Mouse (Mus musculus): Measurements from ENCODE around the gene Aldh4a1.

DNA sequence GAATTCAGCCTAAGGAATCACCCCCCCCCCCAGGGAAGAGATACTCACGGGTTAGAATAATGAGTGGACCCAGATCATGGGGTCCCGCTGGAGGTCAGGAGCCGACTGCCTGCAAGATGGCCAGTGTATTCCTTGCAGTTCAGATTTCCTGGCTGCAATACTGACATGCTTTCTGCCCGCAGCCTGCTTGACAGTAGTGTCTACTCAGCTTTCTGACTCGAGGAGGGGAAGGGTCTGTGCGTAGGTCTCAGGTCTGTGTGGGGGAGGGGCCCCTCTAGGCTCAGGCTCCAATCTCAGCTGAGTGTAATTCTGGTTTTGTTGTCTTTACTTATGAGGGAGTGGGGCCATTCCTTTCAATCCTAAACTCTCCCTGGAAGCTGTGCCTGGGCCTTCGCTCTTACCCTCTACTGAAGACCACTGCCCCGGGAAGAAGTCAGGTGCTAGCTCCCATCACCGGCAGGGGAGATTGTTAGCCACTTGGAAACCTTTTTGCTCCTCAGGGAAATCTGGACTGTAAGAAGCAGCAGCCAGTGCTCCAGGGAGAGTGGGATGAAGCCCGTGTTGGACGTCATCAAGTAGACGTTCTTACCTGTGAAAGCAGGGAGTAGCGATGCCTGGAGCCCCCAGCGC is 46.3 kb upstream of the Aldh4a1 start:
- TF ChIP-seq EP300 (IDR thresholded peaks at IDR 0.05; ENCODE audit: low read depth) (no peak), CTCF (IDR thresholded peaks at IDR 0.05; ENCODE audit: low read depth) (no peak)

Measured in heart, postnatal 0 days (tissue).